Mouse (Mus musculus) lung, adult 2 months (tissue): ENCODE measurements around the gene Smim24.

Source experiments
- CTCF ChIP-seq: fragments of 200-500 bp; IDR thresholded peaks from 2 replicates; pipeline ENCODE4 v1.5.1; 2011; ENCODE audit warnings: mild to moderate bottlenecking, low read length, control low read depth; ENCODE audit not compliant: insufficient read depth
- POLR2A ChIP-seq: fragments of 200-500 bp; IDR thresholded peaks from 2 replicates; pipeline ENCODE4 v1.6.1; 2011; ENCODE audit warnings: low read depth, mild to moderate bottlenecking, control low read depth, low read length, borderline replicate concordance; ENCODE audit errors: extremely low read depth

GRCm38 (mm10) chr10:81434361-81435263 lies 41.8 kb downstream of the Smim24 start:
- no peak for TF ChIP-seq CTCF
- TF ChIP-seq POLR2A: no peak
